Mouse (Mus musculus) limb, embryonic 12.5 days (tissue): ENCODE data around the gene Ldlrap1. TPM values are rescaled to one million over a fixed set of nuclear protein-coding genes. Genes with fewer than 3 reads are reported as not detected.
A peak's percentile ranks its signal among the peaks of the same experiment; 100 is the strongest.

Source experiments
- ATAC-seq: fragments of 200-750 bp; cut with Nextera tagmentation; 2 replicates; pipeline ENCODE4 v1.8.0; 2017; ENCODE audit warnings: low read depth, moderate TSS enrichment; ENCODE audit not compliant: insufficient number of reproducible peaks, insufficient read depth, low FRiP score, low TSS enrichment
- H3K27ac ChIP-seq: fragments of 300-500 bp; sonication (generic); 2 replicates; pipeline ENCODE4 v1.5.1; 2016; ENCODE audit warnings: mild to moderate bottlenecking, moderate library complexity
- H3K27me3 ChIP-seq: fragments of 300-500 bp; sonication (generic); 2 replicates; pipeline ENCODE4 v1.6.1; 2016; ENCODE audit warnings: mild to moderate bottlenecking, moderate library complexity
- H3K36me3 ChIP-seq: fragments of 300-500 bp; sonication (generic); 2 replicates; pipeline ENCODE4 v1.6.1; 2016; ENCODE audit warnings: mild to moderate bottlenecking, moderate library complexity
- H3K4me1 ChIP-seq: fragments of 300-500 bp; sonication (generic); replicated peaks from 2 replicates; pipeline ENCODE4 v1.6.1; 2016
- H3K4me2 ChIP-seq: fragments of 300-500 bp; sonication (generic); 2 replicates; pipeline ENCODE4 v1.6.1; 2016; ENCODE audit warnings: mild to moderate bottlenecking, moderate library complexity
- H3K4me3 ChIP-seq: fragments of 300-500 bp; sonication (generic); replicated peaks from 2 replicates; pipeline ENCODE4 v1.5.1; 2016; ENCODE audit warnings: mild to moderate bottlenecking
- H3K9ac ChIP-seq: fragments of 300-500 bp; sonication (generic); replicated peaks from 2 replicates; pipeline ENCODE4 v1.6.1; 2016; ENCODE audit warnings: mild to moderate bottlenecking, moderate library complexity
- H3K9me3 ChIP-seq: fragments of 300-500 bp; sonication (generic); 2 replicates; pipeline ENCODE4 v1.6.1; 2016; ENCODE audit warnings: mild to moderate bottlenecking, moderate library complexity
- WGBS: fragments of 180-500 bp; shearing (Covaris S2); methylation state at CpG from one replicate; pipeline ENCODE4 v1.1.7; 2016; 5-methylcytosine and 5-hydroxymethylcytosine counted together
- polyA plus RNA-seq: library from polyadenylated mRNA; unstranded; fragments of >200 nt; fragmentation: Nextera tagmentation; extraction: Ambion mirVana; gene quantifications from 2 replicates; pipeline ENCODE4 v1.2.1, GENCODE M21; 2016

The Ldlrap1 gene
- polyA plus RNA-seq, 1 experiment from 2014 or later: 23.3 TPM

DNA sequence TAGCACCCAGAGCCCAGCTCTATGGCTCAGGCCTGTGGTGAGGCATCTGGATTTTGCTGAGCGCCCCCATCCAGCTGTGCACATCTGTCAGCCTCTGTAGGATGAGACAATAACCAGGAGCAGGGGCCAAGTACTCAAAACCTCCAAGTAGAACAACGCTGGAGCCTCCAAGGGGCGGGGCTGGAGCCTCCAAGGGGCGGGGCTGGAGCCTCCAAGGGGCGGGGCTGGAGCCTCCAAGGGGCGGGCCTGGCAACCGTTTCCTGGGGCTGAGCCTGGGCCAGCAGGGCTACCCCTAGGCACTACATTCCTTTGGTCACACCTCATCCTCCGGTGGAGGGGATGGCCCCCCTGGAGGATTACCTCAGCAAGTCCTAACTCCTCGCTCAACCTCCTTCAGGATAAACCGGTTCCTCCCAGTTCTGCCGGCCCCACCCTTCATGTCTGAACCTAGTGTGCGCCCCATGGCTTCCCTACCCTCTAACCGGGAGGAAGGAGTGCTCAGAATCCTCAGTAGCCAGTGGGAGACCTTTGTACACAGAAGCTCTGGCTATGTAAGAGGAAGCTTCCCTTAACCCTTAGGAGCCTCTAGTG lies 33.7 kb downstream of the Ldlrap1 start:
- H3K27ac ChIP-seq: 0 out of 2 replicates have a peak overlapping the region, but pooled peaks have one; percentile 35
- 0 out of 2 replicates have a peak, but pooled peaks cover 3% of the 10 kb centered on the region for H3K27me3 ChIP-seq
- peak overlapping the region; percentile 13; the same call in 1 of the 2 replicates for H3K4me2 ChIP-seq
- WGBS: 6% methylated on average over 13 of the region's 13 CpGs
- no peaks in the 10 kb centered on the region for H3K36me3 ChIP-seq
- no peaks in the 10 kb centered on the region for H3K9me3 ChIP-seq
- H3K4me1 ChIP-seq: peaks cover 69% of the 10 kb centered on the region
- no peak overlapping the region for H3K4me3 ChIP-seq
- no peak overlapping the region for H3K9ac ChIP-seq
- ATAC-seq: peak; percentile 66

DNA sequence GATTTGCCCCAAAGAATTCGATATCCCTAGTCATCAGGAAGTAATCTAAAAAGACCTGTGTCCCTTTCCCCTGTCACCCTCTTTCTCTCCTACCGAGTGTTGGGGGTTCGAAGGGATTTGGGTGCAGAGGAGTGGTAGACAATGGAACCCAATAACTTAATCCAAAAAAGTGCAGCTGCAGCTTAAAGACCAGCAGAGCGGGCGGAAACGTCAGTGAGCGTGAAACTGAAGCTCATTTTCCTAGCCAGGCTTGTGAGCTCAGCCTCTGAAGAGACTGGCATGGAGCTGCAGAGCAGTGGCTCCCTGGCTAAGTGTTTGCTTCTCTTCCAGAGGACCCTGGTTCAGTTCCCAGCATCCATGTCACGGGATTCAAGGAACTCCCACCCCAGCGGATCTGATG lies 34.5 kb downstream of the Ldlrap1 start:
- H3K4me2 ChIP-seq: no peak overlapping the region
- H3K9me3 ChIP-seq: no peaks in the 10 kb centered on the region
- 0 out of 2 replicates have a peak, but pooled peaks cover 3% of the 10 kb centered on the region for H3K27me3 ChIP-seq
- H3K4me3 ChIP-seq: no peak overlapping the region
- H3K36me3 ChIP-seq: no peaks in the 10 kb centered on the region
- peak overlapping the region; percentile 53; the same call in 1 of the 2 replicates for H3K27ac ChIP-seq
- 63% methylated on average over 9 of the region's 9 CpGs for WGBS
- no peak overlapping the region for H3K9ac ChIP-seq
- peaks cover 69% of the 10 kb centered on the region for H3K4me1 ChIP-seq
- ATAC-seq: no peak

DNA sequence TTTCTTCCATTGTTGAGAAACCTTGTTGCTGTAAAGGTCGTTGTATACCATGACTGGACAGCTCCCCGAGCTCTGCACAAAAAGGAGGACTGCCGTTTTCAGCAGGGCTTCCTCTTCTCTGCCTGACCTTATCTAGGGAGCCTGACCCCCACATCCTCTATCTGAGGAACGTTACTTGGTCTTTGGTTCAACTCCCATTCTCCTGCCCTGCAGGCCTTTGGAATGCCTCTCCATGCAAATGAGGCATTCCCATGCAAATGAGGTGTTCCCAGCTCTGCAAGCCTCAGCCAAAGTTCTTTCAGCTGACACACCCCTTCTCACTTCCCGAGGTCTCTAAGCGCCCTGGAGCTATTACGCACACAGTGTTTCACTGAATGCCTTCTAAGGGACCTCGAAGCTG lies 37.7 kb downstream of the Ldlrap1 start:
- 11% methylated on average over 8 of the region's 8 CpGs for WGBS
- no peak overlapping the region for H3K4me3 ChIP-seq
- no peak for ATAC-seq
- H3K27ac ChIP-seq: no peak overlapping the region
- no peak overlapping the region for H3K9ac ChIP-seq
- H3K9me3 ChIP-seq: no peaks in the 10 kb centered on the region
- no peaks in the 10 kb centered on the region for H3K36me3 ChIP-seq
- peaks cover 37% of the 10 kb centered on the region for H3K4me1 ChIP-seq
- H3K27me3 ChIP-seq: 0 out of 2 replicates have a peak, but pooled peaks cover 3% of the 10 kb centered on the region
- no peak overlapping the region for H3K4me2 ChIP-seq

DNA sequence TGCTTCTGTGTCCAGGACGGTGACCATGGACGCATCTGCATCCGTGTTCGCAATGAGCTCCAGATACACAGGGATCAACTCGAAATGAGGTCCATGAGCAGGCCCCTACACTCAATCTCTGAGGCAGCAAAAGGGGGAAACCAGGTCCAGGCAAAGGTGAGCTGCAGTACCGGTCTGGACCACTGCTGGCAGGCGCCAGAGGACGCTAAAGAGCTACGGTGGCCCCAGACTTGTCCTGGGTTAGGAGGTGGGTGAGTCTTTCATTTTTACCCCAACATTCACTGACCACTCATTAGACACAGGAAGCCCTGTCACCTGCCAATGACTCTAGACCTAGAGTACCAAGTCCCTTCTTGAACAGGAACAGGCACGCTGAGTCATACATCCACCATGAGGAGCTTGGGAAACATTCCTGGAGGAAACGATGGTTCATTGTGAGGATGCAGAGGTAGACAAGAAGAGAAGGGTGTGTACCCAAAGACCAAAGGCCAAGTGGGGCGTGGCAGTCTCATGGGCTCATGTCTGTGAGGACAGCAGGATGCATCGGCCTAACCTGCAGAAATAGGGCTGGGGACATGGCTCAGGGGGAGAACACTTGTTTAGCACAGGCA lies 42.0 kb downstream of the Ldlrap1 start:
- H3K4me3 ChIP-seq: no peak overlapping the region
- no peak for ATAC-seq

DNA sequence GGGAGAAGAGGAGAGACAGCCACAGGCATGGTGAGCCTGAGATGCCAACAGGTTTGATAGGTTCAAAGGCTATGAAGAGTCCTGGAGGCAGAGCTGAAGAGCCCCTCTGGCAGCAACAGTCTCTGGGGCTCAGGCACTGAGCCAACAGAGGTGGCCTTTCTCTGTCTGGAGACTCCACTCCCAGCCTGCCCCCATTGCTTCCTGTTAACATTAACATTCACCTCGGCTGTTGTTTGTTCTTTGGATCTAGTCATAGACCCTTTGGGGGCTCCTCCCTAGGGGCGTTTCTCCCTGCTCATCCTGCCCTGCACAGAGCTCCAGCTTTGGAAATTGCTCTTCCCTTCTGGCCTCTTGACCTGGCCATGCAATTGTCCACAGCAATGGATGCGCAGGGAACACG lies 42.9 kb downstream of the Ldlrap1 start:
- Histone ChIP-seq H3K27me3 (0 out of 2 replicates have a peak, but pooled peaks cover 3% of the 10 kb centered on the region), H3K9ac (no peak overlapping the region), H3K27ac (no peak overlapping the region), H3K4me2 (no peak overlapping the region), H3K36me3 (no peaks in the 10 kb centered on the region), H3K4me3 (no peak overlapping the region), H3K4me1 (no peaks in the 10 kb centered on the region), H3K9me3 (no peaks in the 10 kb centered on the region)
- no peak for ATAC-seq
- WGBS: 54% methylated on average over 4 of the region's 4 CpGs

More for the DNA sequence above, 42.0 kb downstream of the Ldlrap1 start:
- Histone ChIP-seq H3K4me2 (no peak overlapping the region), H3K9me3 (no peaks in the 10 kb centered on the region), H3K9ac (no peak overlapping the region), H3K27ac (no peak overlapping the region), H3K36me3 (no peaks in the 10 kb centered on the region), H3K4me1 (peaks cover 8% of the 10 kb centered on the region; the same call in 1 of the 2 replicates), H3K27me3 (0 out of 2 replicates have a peak, but pooled peaks cover 3% of the 10 kb centered on the region)
- WGBS: 69% methylated on average over 13 of the region's 13 CpGs

DNA sequence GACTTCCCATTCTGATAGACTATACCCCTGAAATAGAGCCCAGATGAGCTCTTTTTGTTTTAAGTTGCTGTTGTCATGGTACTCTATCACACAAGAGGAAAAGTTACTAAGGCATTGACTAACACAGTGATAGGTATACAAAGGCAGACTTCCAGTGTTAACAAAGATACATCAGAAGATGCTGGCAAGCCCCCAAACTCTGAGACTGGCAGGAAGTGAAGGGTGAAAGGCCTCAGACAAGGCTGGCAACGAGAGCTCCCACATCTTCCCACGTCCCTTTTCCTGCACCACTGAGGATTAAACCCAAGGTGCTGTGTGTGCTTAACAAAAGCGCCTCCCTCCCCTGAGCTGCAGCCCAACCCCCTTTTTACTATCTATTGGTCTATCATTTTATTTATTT lies 44.6 kb downstream of the Ldlrap1 start:
- no peak overlapping the region for H3K9ac ChIP-seq
- 78% methylated on average over 3 of the region's 3 CpGs for WGBS
- H3K27ac ChIP-seq: no peak overlapping the region
- no peaks in the 10 kb centered on the region for H3K9me3 ChIP-seq
- H3K4me2 ChIP-seq: no peak overlapping the region
- ATAC-seq: no peak
- no peaks in the 10 kb centered on the region for H3K27me3 ChIP-seq
- H3K4me1 ChIP-seq: no peaks in the 10 kb centered on the region
- no peaks in the 10 kb centered on the region for H3K36me3 ChIP-seq
- no peak overlapping the region for H3K4me3 ChIP-seq

DNA sequence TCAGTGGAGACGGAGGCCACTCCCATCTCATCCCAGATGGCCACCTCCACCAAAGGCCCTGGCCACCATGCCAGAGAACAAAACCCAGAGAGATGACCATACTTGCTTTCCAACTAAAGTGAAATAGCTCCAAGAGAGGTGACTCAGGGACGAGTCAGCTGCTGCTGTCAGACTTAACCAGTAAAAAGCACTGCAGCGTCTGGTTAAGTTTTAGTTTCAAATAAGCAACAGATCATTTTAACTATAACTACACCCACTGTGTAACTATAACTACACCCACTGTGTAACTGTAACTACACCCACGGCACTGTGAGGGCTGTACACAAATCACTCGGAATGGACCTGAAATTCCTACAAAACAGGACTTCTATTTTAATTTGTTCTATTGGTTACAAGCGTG lies 46.7 kb downstream of the Ldlrap1 start:
- Histone ChIP-seq H3K4me3 (no peak overlapping the region), H3K9ac (no peak overlapping the region)
- 85% methylated on average over 6 of the region's 6 CpGs for WGBS

DNA sequence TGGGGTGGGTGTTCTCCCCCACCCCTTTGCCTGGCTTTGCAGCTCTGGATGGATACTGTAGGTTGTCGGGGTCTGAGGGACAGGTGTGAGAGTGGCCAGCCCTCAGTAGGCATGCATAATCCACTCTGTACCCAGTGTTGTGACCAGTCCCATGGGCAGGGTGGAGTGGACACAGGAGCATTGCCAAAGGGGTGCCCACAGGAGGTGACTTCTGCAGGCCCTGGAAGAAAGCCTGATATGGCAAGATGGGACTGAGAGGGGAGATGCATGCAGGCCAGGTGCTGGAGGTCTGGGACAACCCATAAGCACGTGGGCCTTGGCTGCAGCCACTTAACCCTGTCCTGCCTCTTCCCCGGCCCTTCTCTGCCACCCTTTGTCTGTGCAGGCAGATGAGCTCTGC lies 47.5 kb downstream of the Ldlrap1 start:
- no peaks in the 10 kb centered on the region for H3K4me1 ChIP-seq
- ATAC-seq: no peak
- WGBS: 68% methylated on average over 3 of the region's 3 CpGs
- H3K9ac ChIP-seq: no peak overlapping the region
- no peaks in the 10 kb centered on the region for H3K27me3 ChIP-seq
- no peak overlapping the region for H3K27ac ChIP-seq
- H3K4me2 ChIP-seq: no peak overlapping the region
- no peaks in the 10 kb centered on the region for H3K9me3 ChIP-seq
- H3K36me3 ChIP-seq: no peaks in the 10 kb centered on the region
- H3K4me3 ChIP-seq: no peak overlapping the region

More for the DNA sequence above, 46.7 kb downstream of the Ldlrap1 start:
- Histone ChIP-seq H3K9me3 (no peaks in the 10 kb centered on the region), H3K4me1 (no peaks in the 10 kb centered on the region), H3K36me3 (no peaks in the 10 kb centered on the region), H3K27me3 (no peaks in the 10 kb centered on the region), H3K4me2 (no peak overlapping the region), H3K27ac (no peak overlapping the region)
- ATAC-seq: no peak

DNA sequence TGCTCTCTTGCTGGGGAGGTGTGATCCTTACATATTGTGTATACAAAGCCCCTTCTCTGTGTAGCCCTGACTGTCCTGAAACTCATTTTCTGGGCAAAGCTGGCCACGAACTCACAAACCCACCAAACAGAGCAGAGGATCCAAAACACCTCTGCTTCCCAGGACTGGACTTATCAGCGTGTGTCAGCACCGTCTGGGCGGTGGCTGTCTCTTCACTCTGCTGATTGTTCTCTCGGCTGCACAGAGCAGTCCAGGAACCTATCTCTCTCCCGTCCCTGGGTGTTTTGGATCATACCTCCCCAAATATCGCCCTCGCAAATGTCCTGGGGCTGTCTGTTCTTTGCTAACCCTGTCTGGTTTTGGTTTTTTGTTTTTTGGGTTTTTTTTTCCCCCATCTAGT lies 48.3 kb downstream of the Ldlrap1 start:
- ATAC-seq: no peak
- Histone ChIP-seq H3K36me3 (no peaks in the 10 kb centered on the region), H3K9ac (no peak overlapping the region), H3K9me3 (no peaks in the 10 kb centered on the region), H3K27me3 (no peaks in the 10 kb centered on the region), H3K27ac (no peak overlapping the region), H3K4me3 (no peak overlapping the region), H3K4me1 (no peaks in the 10 kb centered on the region), H3K4me2 (no peak overlapping the region)
- 75% methylated on average over 8 of the region's 8 CpGs for WGBS

DNA sequence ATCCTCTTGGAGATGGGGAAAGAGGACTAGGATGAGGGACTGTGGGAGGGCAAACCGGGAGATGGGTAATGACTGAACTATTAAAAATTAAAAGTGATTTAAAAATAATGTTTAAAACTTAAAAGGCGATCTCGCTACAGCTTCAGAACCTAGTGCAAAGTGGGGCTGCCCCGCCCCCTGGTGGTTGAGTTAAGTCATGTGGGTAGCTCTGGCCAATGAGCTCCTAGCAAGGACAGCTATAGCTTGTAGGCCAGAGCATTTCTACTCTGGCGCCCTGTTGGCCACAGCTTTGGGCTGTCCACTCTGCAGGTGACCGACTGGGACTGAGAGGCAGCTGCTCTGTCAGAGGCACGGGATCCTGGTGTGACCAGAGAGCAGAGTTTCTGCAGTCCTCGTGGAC lies 53.9 kb downstream of the Ldlrap1 start:
- Histone ChIP-seq H3K4me2 (peak overlapping the region; percentile 37; the same call in 1 of the 2 replicates), H3K4me3 (no peak overlapping the region), H3K9me3 (no peaks in the 10 kb centered on the region), H3K4me1 (peaks cover 5% of the 10 kb centered on the region; the same call in 1 of the 2 replicates), H3K27ac (no peak overlapping the region), H3K36me3 (no peaks in the 10 kb centered on the region), H3K9ac (no peak overlapping the region), H3K27me3 (no peaks in the 10 kb centered on the region)
- WGBS: 6% methylated on average over 8 of the region's 8 CpGs
- peak; percentile 88 for ATAC-seq

DNA sequence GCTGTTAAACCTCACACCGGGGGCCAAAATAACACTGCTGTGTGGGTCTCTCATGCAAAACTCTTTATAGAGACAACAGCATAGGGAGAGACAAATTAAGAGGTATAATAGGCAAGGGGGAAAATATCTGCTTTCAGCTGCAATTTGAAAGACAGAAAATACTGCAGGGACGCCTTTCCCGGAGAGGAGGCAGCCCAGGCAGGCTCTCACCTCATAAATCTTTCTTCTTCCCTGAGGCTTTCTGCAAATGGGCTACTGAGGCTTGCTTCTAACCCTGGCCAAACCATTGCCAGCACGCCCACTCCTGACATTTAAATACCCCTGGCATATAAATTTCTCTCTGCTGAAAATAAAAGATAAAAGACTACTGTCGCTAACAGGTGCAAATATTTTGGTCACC lies 62.5 kb downstream of the Ldlrap1 start:
- no peak overlapping the region; the same call in 1 of the 2 replicates for H3K9ac ChIP-seq
- 16% methylated on average over 5 of the region's 5 CpGs for WGBS
- no peaks in the 10 kb centered on the region for H3K36me3 ChIP-seq
- H3K27me3 ChIP-seq: peaks cover 37% of the 10 kb centered on the region
- no peaks in the 10 kb centered on the region for H3K9me3 ChIP-seq
- no peak for ATAC-seq
- H3K4me3 ChIP-seq: peak overlapping the region; percentile 64; the same call in 1 of the 2 replicates
- peaks cover 31% of the 10 kb centered on the region for H3K4me1 ChIP-seq
- H3K27ac ChIP-seq: no peak overlapping the region
- peak overlapping the region; percentile 99 for H3K4me2 ChIP-seq
